Mouse (Mus musculus) right cerebral cortex, adult 18-20 months (tissue): Measurements from ENCODE around the gene Meaf6.

Source experiments
- DNase-seq: peaks from one replicate; pipeline ENCODE4 v3.0.0; 2022; ENCODE audit warnings: mixed read lengths

The Meaf6 gene

DNA sequence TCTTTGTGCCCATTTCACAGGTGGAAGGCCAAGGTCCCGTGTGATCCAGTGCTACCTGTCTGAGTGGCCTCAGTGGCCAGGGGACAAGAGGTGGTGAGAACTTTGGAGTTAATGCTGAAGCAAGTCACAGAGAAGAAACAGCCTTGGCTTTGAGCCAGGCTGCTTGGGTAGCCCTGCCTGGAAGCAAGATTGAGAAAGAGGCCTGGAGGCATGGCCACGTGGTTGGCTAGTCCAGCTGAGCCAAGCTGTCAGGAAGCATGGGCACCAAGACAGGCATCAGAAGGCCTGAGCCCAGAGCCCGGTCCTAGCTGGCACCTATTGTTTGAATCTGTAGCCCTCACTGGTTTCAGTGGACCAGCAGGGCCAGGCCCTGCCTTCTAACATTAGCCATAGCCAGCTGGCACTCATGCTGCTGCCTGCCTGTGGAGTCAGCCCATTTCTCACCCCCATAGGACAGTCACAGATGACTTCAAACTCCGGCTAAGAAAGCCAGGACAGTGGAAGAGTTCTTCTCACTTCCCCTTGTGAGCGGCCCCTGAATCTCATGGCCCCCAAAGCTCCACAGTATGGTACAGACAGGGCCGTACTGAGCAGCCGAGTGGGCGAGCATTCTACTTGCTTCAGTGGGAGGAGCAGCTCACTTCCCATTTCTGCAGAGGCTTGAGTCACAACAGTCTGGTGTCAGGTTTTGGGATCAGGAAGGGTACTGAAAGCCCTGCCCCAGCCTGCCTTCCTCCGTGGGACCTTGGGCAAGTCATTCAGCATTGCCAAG lies 31.3 kb downstream of the Meaf6 start:
- DNase-seq: peak; percentile 67

- no peak for DNase-seq
Observed at GRCm38 (mm10) chr4:125116929-125117328, 32.0 kb downstream of the Meaf6 start.

GRCm38 (mm10) chr4:125117902-125118320 lies 33.0 kb downstream of the Meaf6 start:
- DNase-seq: no peak

GRCm38 (mm10) chr4:125119070-125119469 lies 34.1 kb downstream of the Meaf6 start:
- DNase-seq: no peak

DNA sequence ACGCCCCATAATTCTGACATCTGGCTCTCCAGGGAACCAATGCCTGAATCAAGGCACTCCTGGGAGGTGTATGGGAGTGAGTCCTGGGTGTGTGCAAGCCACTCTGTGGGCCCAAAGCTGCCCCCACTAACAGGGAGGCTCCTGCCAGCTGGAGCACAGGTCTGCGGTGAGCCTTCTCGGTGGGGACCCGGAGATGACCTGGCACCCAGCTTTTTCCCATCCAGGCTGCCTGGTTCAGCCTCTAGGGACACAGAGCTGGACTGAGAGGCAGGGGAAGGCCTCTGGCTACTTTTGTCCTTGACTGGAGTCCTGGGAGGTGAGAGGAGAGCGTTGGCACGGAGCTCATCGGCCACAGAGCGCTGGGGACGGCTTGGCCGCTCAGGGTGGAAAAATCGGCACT lies 34.8 kb downstream of the Meaf6 start:
- no peak for DNase-seq

GRCm38 (mm10) chr4:125122431-125123278 lies 37.7 kb downstream of the Meaf6 start:
- DNase-seq: no peak

DNA sequence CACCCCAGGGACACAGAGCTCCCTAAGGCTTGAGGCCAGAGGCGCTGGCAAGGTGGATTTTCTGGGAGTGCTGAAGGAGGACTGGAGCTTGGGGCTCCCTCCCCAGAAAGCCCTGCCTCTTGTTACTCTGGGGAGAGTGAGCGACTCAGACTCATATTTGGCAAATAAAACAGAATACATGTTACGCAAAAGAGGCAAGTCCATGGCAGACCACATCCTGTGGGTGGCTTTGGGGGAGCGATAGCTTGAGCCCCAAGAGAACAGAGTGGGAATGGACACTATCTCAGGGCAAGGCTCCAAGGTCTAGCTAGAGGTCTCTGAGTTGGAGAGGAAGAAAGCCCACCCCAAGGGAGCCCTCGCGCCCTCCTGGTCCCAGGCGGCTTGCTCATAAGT lies 38.3 kb downstream of the Meaf6 start:
- no peak for DNase-seq

GRCm38 (mm10) chr4:125124424-125125209 lies 39.7 kb downstream of the Meaf6 start:
- DNase-seq: no peak

GRCm38 (mm10) chr4:125125361-125125921 lies 40.5 kb downstream of the Meaf6 start:
- no peak for DNase-seq

DNA sequence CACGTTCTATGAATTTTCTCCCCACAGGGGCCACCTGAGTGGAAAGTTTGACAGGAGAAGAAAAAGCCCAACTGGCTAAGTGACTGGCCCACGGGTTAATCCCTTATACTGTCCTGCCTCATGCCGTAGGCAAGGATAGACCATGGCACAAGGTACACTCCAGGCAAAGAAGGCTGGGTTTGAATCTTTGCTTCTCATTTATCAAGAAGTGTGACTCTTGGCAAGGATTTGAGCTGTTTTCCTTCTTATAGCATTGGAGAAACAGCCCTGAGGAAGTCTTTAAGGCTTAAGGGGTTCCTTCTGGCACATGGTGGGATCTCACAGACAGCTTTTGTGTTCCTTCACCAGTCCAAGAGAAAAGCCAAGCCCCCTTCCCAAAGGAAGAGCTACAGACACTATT lies 41.3 kb downstream of the Meaf6 start:
- DNase-seq: no peak

GRCm38 (mm10) chr4:125126761-125127160 lies 41.8 kb downstream of the Meaf6 start:
- no peak for DNase-seq

DNA sequence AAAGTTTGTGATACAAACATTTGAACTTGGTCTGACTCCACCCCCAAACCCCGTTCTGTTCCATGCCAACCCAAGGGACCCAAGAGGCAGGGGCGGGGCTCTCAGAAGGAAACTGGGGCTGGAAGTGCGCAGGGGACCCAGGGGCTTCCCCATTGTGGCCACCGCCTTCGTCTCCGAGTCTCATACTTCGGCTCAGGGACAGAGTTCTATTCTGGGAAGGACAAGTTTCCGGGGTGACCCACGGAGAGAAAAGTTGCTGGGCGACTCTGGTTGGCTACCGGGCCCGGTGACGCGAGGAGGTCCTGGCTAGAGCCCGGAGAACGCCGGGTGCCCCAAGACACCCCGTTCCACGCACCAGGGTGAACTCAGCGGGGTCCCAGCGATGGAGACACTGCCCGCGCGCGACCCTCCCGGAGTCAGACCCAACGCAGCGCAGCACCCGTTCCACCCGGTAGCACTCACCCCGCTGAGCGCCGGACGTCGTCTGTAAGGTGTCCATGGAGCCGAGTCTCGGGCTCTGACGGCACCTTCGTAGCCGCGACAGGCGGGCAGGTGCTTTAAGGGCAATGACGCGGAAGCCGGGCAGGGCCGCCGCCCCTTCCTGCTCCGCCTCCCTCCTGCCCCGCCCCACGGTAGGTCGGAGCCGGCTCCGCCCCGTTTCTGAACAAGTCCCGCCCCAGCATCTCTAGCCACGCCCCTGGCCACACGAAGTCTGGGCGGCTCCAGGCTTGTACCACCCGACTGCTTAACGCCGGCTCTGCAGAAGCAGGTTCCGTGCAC lies 42.6 kb downstream of the Meaf6 start, which contains the start of gene Zc3h12a:
Gene Zc3h12a (minus strand): TSS at position 536 of the 780 bp plus-strand sequence.
- peak; percentile 71 for DNase-seq

GRCm38 (mm10) chr4:125131493-125131892 lies 46.6 kb downstream of the Meaf6 start:
- DNase-seq: no peak

DNA sequence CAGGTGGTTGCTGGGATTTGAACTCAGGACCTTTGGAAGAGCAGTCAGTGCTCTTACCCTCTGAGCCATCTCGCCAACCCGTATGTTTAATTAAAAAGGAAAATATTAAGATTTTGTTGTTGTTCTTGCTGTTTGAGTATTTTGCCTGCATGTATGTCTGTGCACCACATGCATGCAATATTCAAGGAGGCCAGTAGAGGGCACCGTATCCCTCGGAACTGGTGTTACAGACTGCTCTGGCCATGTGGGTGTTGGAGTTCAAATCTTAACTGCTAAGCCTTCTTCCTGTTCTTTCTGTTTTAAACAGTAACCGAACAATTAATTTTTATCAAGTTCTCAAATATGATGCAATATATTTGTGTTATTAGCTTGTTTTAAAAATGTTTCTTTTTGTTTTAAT lies 47.5 kb downstream of the Meaf6 start:
- peak; percentile 51 for DNase-seq

DNA sequence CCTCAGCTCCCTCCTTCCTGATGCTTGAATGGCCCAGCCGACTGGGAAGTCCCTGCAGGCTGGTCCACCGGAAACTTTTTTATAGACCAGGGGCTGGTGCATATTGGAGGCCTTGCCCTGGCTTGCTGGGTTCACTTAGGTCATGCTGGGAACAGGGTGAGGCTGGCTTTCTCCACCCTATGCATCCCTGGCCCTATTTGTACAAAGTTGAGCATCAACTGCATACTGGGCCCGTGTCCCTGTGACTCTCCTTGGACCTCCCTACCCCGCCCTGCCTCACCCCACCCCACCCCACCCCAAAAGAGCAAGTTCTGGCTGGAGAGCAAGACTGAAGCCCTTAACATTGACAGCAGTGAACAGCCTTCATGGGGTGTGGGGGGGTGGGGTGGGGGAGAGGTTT lies 49.3 kb downstream of the Meaf6 start:
- DNase-seq: no peak

GRCm38 (mm10) chr4:125134631-125135030 lies 49.7 kb downstream of the Meaf6 start:
- DNase-seq: no peak

DNA sequence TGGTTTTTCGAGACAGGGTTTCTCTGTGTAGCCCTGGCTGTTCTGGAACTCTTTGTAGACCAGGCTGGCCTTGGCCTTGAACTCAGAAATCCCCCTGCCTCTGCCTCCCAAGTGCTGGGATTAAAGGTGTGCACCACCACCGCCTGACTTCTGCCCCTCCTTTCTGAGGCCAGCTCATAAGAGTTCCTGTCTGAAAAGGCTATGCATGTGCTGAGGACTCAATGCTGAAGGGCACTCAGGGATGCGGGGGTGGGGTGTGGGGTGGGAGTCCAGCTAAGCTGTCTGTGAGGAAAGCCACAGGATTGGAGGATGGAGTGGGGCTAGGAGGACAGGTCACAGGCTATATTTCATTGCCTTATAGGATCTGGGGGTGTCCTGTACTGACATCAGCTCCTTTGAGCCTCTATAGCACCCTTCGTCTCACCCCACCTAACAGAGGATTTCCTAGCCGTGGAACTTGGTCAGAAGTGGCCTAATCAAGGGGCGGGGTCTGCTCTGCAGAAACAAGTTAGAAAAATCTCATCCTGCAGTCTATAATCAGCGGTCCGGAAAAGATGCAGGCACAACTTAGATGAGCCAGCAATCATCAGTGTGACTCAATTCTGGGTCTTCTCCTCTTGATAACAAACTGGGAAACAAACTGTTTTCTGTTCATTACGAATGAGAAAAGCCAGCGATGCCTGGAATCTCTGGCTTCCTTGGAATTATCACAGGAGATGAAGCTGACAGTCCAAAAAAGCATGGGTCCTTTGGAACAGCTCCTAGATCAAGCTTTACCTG lies 50.3 kb downstream of the Meaf6 start:
- DNase-seq: no peak

DNA sequence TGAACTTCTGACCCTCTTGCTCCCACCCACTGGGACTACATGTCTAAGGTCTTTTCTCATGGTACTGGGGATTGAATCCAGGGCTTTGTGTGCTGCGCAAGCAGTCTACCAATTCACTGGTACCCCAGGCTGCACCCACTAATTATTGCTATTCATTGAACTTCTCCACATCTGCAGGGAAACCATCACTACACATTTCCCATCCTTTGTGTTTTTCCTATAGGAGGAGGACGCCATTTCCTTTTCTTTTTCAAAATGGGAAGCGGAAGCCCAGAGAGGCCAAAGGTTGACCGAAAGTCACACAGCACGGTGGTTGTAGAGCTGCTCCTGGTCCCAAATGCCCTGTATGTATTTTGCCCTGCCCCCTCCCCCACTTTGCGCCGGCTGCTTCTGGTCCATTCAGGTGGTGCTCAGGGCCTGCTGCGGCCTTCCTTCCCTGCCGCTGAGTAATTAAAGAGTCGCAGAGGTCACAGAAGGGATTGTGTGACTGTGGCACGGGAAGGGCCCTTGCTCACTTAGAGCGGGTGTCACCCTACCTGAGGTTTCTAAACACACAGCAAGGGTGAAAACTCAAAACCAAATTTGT lies 51.5 kb downstream of the Meaf6 start:
- DNase-seq: no peak

- DNase-seq: no peak
Observed at GRCm38 (mm10) chr4:125138321-125138720, 53.4 kb downstream of the Meaf6 start.

DNA sequence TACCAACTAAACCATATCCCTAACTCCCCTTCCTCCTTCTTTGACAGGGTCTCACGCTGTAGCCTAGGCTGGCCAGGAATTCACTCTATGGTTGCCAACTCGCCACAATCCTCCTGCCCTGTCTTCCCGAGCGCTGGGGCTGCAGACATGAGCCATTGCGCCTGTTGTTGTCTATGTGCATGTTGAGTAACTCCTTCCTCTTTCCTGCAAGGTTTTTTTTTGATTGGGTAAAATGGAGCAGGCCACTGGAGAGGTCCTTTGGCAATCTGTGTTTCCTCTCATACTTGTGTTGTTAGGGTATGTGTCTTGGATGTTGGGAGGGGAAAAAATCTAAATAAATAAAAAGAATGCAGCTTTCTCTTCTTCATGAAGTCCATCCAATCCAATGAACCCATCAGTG lies 59.3 kb downstream of the Meaf6 start:
- no peak for DNase-seq

DNA sequence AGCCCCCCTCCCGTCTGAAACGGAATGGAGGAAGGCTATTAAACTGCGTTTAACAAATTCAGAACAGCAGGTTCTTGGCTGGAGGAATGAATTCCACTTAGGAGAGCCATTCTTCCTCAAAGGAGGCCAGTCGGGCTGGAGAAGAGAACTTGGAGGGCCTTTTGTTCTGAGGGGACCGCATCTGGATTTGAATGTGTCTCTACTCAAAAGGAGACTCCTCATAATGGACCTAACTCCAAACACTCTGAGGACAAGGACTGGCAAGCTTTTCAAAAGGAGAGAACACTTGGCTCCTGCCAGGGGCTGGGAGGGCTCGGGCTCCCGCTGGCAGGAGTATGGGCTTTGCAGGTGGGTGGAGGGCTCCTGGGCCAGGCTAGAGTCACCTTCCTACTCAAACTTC lies 59.7 kb downstream of the Meaf6 start:
- peak; percentile 43 for DNase-seq
